In the genomic region with DNA sequence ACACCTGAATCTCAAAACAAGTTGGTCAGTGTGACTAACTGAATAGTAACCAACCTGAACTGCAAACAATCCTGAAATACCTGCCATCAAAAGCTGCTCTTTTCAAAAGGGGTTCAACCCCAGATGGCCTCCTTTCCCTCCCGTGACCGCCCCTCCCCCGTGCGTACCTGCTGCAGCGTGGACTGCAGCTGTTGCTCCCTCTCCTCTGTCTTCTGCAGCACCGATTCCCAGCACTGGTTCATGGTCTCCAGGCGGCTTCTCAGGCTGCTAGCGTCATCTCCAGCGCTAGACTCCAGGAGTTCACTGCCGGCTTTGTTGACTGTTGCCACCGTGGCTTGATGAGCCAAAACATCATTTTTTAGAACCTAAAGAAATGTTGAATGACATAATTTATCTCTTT, we compare ENCODE assay signal across 22 mouse cellular contexts. TPM values are rescaled to one million over a fixed set of nuclear protein-coding genes. Genes with fewer than 3 reads are reported as not detected.
A peak's percentile ranks its signal among the peaks of the same experiment; 100 is the strongest.
DNase-seq lines count a peak whose midpoint lies in the region; ATAC-seq and TF ChIP-seq lines count a peak whose summit lies in the region.
"Had no signal": no experiment of that assay in that cellular context is flagged by ENCODE, and none has a peak within 500 bp of the region (broad histone marks: within the 10 kb centered on the region; RNA-seq: fewer than 3 reads in every experiment).

No protein-coding gene starts in this region.

- no peak overlapping the region for H3ac ChIP-seq in myocyte (ENCODE audit: control insufficient read depth, insufficient read length)

- ATAC-seq in hindbrain, embryonic 15.5 days (ENCODE audit: low FRiP score, low read depth) = no peak
- no peak for ATAC-seq in hindbrain, embryonic 12.5 days (ENCODE audit: low FRiP score)
- ATAC-seq: activated CD4-positive, CD25-positive, alpha-beta regulatory T cell, adult 4 months; forebrain, embryonic 13.5 days; forebrain, embryonic 15.5 days; Patski had no signal

- TF ChIP-seq POLR2A in myocyte (IDR thresholded peaks at IDR 0.05; ENCODE audit: insufficient read length, low read depth) = peak; percentile 25

- H3K27me3 ChIP-seq in hindbrain, embryonic 15.5 days = no peaks in the 10 kb centered on the region
- no peaks in the 10 kb centered on the region for H3K27me3 ChIP-seq in hindbrain, embryonic 12.5 days
- no peaks in the 10 kb centered on the region for H3K27me3 ChIP-seq in myocyte (ENCODE audit: control insufficient read depth, insufficient read depth, insufficient read length)
- H3K27me3 ChIP-seq: embryonic facial prominence, embryonic 12.5 days; forebrain, embryonic 13.5 days; forebrain, embryonic 15.5 days; Patski had no signal

- H3K9me3 ChIP-seq in hindbrain, embryonic 15.5 days = no peaks in the 10 kb centered on the region
- no peaks in the 10 kb centered on the region for H3K9me3 ChIP-seq in hindbrain, embryonic 12.5 days (replicated peaks)
- no peaks in the 10 kb centered on the region for H3K9me3 ChIP-seq in ES-E14 (ENCODE audit: control insufficient read depth, insufficient read depth, low read depth, low read length)
- H3K9me3 ChIP-seq: embryonic facial prominence, embryonic 10.5 days; embryonic facial prominence, embryonic 12.5 days; forebrain, embryonic 13.5 days; forebrain, embryonic 15.5 days; G1E had no signal

- no peaks in the 10 kb centered on the region for H3K4me1 ChIP-seq in hindbrain, embryonic 15.5 days (replicated peaks)
- H3K4me1 ChIP-seq in hindbrain, embryonic 12.5 days = peaks cover 2% of the 10 kb centered on the region; the same call in 1 of the 2 replicates
- no peaks in the 10 kb centered on the region for H3K4me1 ChIP-seq in ES-E14 (ENCODE audit: control insufficient read depth in 2 of 2, insufficient read depth in 2 of 2, low read length in 2 of 2, poor library complexity in 1 of 2)
- H3K4me1 ChIP-seq: embryonic facial prominence, embryonic 10.5 days; embryonic facial prominence, embryonic 12.5 days; forebrain, embryonic 15.5 days had no signal

- H3K36me3 ChIP-seq in hindbrain, embryonic 15.5 days = peaks cover 85% of the 10 kb centered on the region
- peaks cover 82% of the 10 kb centered on the region for H3K36me3 ChIP-seq in hindbrain, embryonic 12.5 days
- peaks cover 39% of the 10 kb centered on the region for H3K36me3 ChIP-seq in ES-E14 (ENCODE audit: control insufficient read depth, insufficient read depth, low read length, poor library complexity, severe bottlenecking)
- peaks cover 99% of the 10 kb centered on the region for H3K36me3 ChIP-seq in myocyte (ENCODE audit: control insufficient read depth, insufficient read depth)

- no peak overlapping the region for H3K4me3 ChIP-seq in hindbrain, embryonic 15.5 days
- no peak overlapping the region for H3K4me3 ChIP-seq in hindbrain, embryonic 12.5 days
- no peak overlapping the region for H3K4me3 ChIP-seq in layer of hippocampus, adult 2 months
- H3K4me3 ChIP-seq in ES-E14 (ENCODE audit: insufficient read depth in 1 of 2, low read depth in 1 of 2, low read length in 2 of 2, poor library complexity in 1 of 2, severe bottlenecking in 1 of 2) = no peak overlapping the region
- H3K4me3 ChIP-seq in myocyte = no peak overlapping the region
- H3K4me3 ChIP-seq: embryonic facial prominence, embryonic 10.5 days; embryonic facial prominence, embryonic 12.5 days; forebrain, embryonic 13.5 days; forebrain, embryonic 15.5 days had no signal

- 0 out of 2 replicates have a peak overlapping the region, but pooled peaks have one; percentile 20 for H3K27ac ChIP-seq in hindbrain, embryonic 15.5 days (replicated peaks)
- H3K27ac ChIP-seq in hindbrain, embryonic 12.5 days = no peak overlapping the region
- peak overlapping the region; percentile 15; the same call in 1 of the 2 replicates for H3K27ac ChIP-seq in layer of hippocampus, adult 2 months
- H3K27ac ChIP-seq in ES-E14 (ENCODE audit: insufficient read depth, low read depth, low read length, poor library complexity, severe bottlenecking) = peak overlapping the region; percentile 25; the same call in 1 of the 2 replicates
- H3K27ac ChIP-seq: embryonic facial prominence, embryonic 10.5 days; embryonic facial prominence, embryonic 12.5 days; forebrain, embryonic 13.5 days; forebrain, embryonic 15.5 days had no signal

- in situ Hi-C loops in ES-E14 (cut with MboI; ENCODE audit: low sequenced_read_pairs in 2 of 2, unreplicated experiment in 2 of 2) = loop anchor here in 1 of 2 experiments (10.0 kb wide), 1 partner anchor 77 kb away; no protein-coding TSS in a partner anchor

- DNase-seq in layer of hippocampus, adult 2 months (ENCODE audit: low spot score in 2 of 2) = no peak
- DNase-seq in layer of hippocampus, postnatal 14 days (ENCODE audit: low spot score in 2 of 2) = no peak
- DNase-seq in ES-E14 (ENCODE audit: low read depth, low spot score) = no peak
- DNase-seq in retina, embryonic 14.5 days (ENCODE audit: low spot score) = no peak
- DNase-seq: adrenal gland, adult 8-10 months; adrenal gland, postnatal 14 days; adrenal gland, postnatal 36 days; cerebellum, adult 11-12 months had no signal

- H3K79me2 ChIP-seq in myocyte (ENCODE audit: control insufficient read depth, insufficient read depth) = no peaks in the 10 kb centered on the region

- no peak for TF ChIP-seq CTCF in layer of hippocampus, adult 2 months (conservative IDR thresholded peaks at IDR 0.05)

- H3K4me2 ChIP-seq in hindbrain, embryonic 15.5 days = no peak overlapping the region
- no peak overlapping the region for H3K4me2 ChIP-seq in hindbrain, embryonic 12.5 days (replicated peaks)
- no peak overlapping the region for H3K4me2 ChIP-seq in myocyte (ENCODE audit: low read depth)
- H3K4me2 ChIP-seq: embryonic facial prominence, embryonic 12.5 days; forebrain, embryonic 13.5 days; forebrain, embryonic 15.5 days had no signal

- H3K9ac ChIP-seq in hindbrain, embryonic 15.5 days = no peak overlapping the region
- no peak overlapping the region for H3K9ac ChIP-seq in hindbrain, embryonic 12.5 days
- H3K9ac ChIP-seq in ES-E14 (ENCODE audit: insufficient read depth, low read depth, low read length, poor library complexity, severe bottlenecking) = no peak overlapping the region
- H3K9ac ChIP-seq: embryonic facial prominence, embryonic 12.5 days; forebrain, embryonic 13.5 days; forebrain, embryonic 15.5 days had no signal

- 95% methylated on average over 11 of the region's 11 CpGs for WGBS in hindbrain, embryonic 15.5 days
- 92% methylated on average over 11 of the region's 11 CpGs for WGBS in hindbrain, embryonic 12.5 days

TF ChIP-seq in ES-E14, 5 proteins besides CTCF, POLR2A, EP300 and RAD21:
- TF ChIP-seq CHD2 (IDR thresholded peaks at IDR 0.05; ENCODE audit: low read depth, low read length) (no peak), HCFC1 (IDR thresholded peaks at IDR 0.05; ENCODE audit: borderline replicate concordance, insufficient read depth, low read length) (no peak), ZC3H11A (IDR thresholded peaks at IDR 0.05; ENCODE audit: borderline replicate concordance, low read depth, low read length) (no peak), ZNF384 (IDR thresholded peaks at IDR 0.05; ENCODE audit: low read depth, low read length) (no peak), MAFK (IDR thresholded peaks at IDR 0.05; ENCODE audit: insufficient read depth, low read depth, low read length) (no peak)

TF ChIP-seq in myocyte, 11 proteins besides CTCF, POLR2A, EP300 and RAD21:
- TF ChIP-seq POLR2AphosphoS2 (IDR thresholded peaks at IDR 0.05; ENCODE audit: insufficient read length, low read depth) (peak; percentile 53), MYOD1 (IDR thresholded peaks at IDR 0.05; ENCODE audit: control insufficient read depth in 1 of 3, insufficient read length in 2 of 3, low read depth in 2 of 3) (peak in 1 of 3 experiments; percentile 16), MYOG (IDR thresholded peaks at IDR 0.05; ENCODE audit: control insufficient read depth in 1 of 3, insufficient read depth in 1 of 3, insufficient read length in 2 of 3, low read depth in 2 of 3) (no peak)
TF ChIP-seq in myocyte: peak in this region for 2.

RNA-seq across cellular contexts. Expression of a gene that starts 38.5 kb away (rescaled TPM):
- 0.21 and 0.23 TPM in 2 replicates for polyA plus RNA-seq in hindbrain, embryonic 15.5 days (2015; fragmentation: Nextera tagmentation; extraction: Ambion mirVana)
- 0.36 TPM in 1 of 2 replicates, not detected in the other for polyA plus RNA-seq in hindbrain, embryonic 12.5 days (2016; fragmentation: Nextera tagmentation; extraction: Ambion mirVana)
- total RNA-seq in layer of hippocampus, adult 2 months (2021) = under 1 TPM in 1 of 2 experiments, not detected in 1; 0.15 TPM
- total RNA-seq in layer of hippocampus, postnatal 14 days (2021) = not detected
- total RNA-seq in ES-E14 (2012; rRNA removed) = 5.0 and 7.1 TPM in 2 replicates
- 1.2 TPM for polyA plus RNA-seq in myocyte (2012; fragmentation: generic; extraction: Trizol)
- total RNA-seq: adrenal gland, adult 18-20 months; adrenal gland, postnatal 14 days had no signal
- polyA plus RNA-seq: activated CD4-positive, CD25-positive, alpha-beta regulatory T cell, adult 4 months; embryonic facial prominence, embryonic 10.5 days; forebrain, embryonic 13.5 days; Patski had no signal

RNA-seq across cellular contexts. Expression of a gene that starts 58.2 kb away (rescaled TPM):
- not detected in 2 replicates for polyA plus RNA-seq in hindbrain, embryonic 15.5 days (2015; fragmentation: Nextera tagmentation; extraction: Ambion mirVana)
- not detected in 2 replicates for polyA plus RNA-seq in hindbrain, embryonic 12.5 days (2016; fragmentation: Nextera tagmentation; extraction: Ambion mirVana)
- not detected for total RNA-seq in layer of hippocampus, adult 2 months (2021)
- total RNA-seq in layer of hippocampus, postnatal 14 days (2021) = under 1 TPM in 1 of 2 experiments, not detected in 1; 0.18 TPM
- total RNA-seq in ES-E14 (2012; rRNA removed) = 3.1 and 3.6 TPM in 2 replicates
- polyA plus RNA-seq in myocyte (2012; fragmentation: generic; extraction: Trizol) = 0.04 TPM
- total RNA-seq: adrenal gland, adult 18-20 months; adrenal gland, adult 8-10 months; adrenal gland, postnatal 14 days; adrenal gland, postnatal 36 days had no signal
- polyA plus RNA-seq: activated CD4-positive, CD25-positive, alpha-beta regulatory T cell, adult 4 months; cerebellum, adult 2 months; embryonic facial prominence, embryonic 10.5 days; embryonic facial prominence, embryonic 12.5 days; embryonic facial prominence, embryonic 14.5 days; forebrain, embryonic 11.5 days; forebrain, embryonic 13.5 days; forebrain, embryonic 15.5 days; G1E; Patski had no signal
